Mouse (Mus musculus) forebrain, embryonic 15.5 days (tissue): ENCODE measurements around the gene 2510039O18Rik. TPM values are rescaled to one million over a fixed set of nuclear protein-coding genes. Genes with fewer than 3 reads are reported as not detected.

ENCODE experiments used
- ATAC-seq: fragments of 200-750 bp; cut with Nextera tagmentation; replicated peaks from 2 replicates; pipeline ENCODE4 v1.8.0; 2017; ENCODE audit warnings: mild to moderate bottlenecking, moderate TSS enrichment, moderate library complexity
- H3K27ac ChIP-seq: fragments of 300-500 bp; sonication (generic); replicated peaks from 2 replicates; pipeline ENCODE4 v1.5.1; 2015; ENCODE audit warnings: mild to moderate bottlenecking, inconsistent platforms
- H3K27me3 ChIP-seq: fragments of 300-500 bp; sonication (generic); 2 replicates; pipeline ENCODE4 v1.6.1; 2015; ENCODE audit warnings: inconsistent platforms
- H3K36me3 ChIP-seq: fragments of 300-500 bp; sonication (generic); 2 replicates; pipeline ENCODE4 v1.6.1; 2015; ENCODE audit warnings: mild to moderate bottlenecking, inconsistent platforms
- H3K4me1 ChIP-seq: fragments of 300-500 bp; sonication (generic); 2 replicates; pipeline ENCODE4 v1.6.1; 2015; ENCODE audit warnings: inconsistent platforms
- H3K4me2 ChIP-seq: fragments of 300-500 bp; sonication (generic); replicated peaks from 2 replicates; pipeline ENCODE4 v1.6.1; 2015; ENCODE audit warnings: mild to moderate bottlenecking, inconsistent platforms
- H3K4me3 ChIP-seq: fragments of 300-500 bp; sonication (generic); 2 replicates; pipeline ENCODE4 v1.5.1; 2015; ENCODE audit warnings: mild to moderate bottlenecking, inconsistent platforms
- H3K9ac ChIP-seq: fragments of 300-500 bp; sonication (generic); replicated peaks from 2 replicates; pipeline ENCODE4 v1.6.1; 2015; ENCODE audit warnings: mild to moderate bottlenecking, inconsistent platforms
- H3K9me3 ChIP-seq: fragments of 300-500 bp; sonication (generic); 2 replicates; pipeline ENCODE4 v1.6.1; 2016; ENCODE audit warnings: inconsistent platforms
- WGBS: fragments of 180-500 bp; shearing (Covaris S2); methylation state at CpG from one replicate; pipeline ENCODE4 v1.1.7; 2015; ENCODE audit warnings: mixed read lengths; 5-methylcytosine and 5-hydroxymethylcytosine counted together
- polyA plus RNA-seq: library from polyadenylated mRNA; unstranded; fragments of >200 nt; fragmentation: Nextera tagmentation; extraction: Ambion mirVana; gene quantifications from 2 replicates; pipeline ENCODE4 v1.2.1, GENCODE M21; 2015

The 2510039O18Rik gene
- polyA plus RNA-seq: 13.7 and 13.8 TPM in 2 replicates

- peak within 1 kb of the TSS; percentile 84 for H3K4me3 ChIP-seq
- H3K9ac ChIP-seq: peak within 1 kb of the TSS; percentile 83
- H3K4me2 ChIP-seq: peak within 1 kb of the TSS; percentile 97
- peak within 1 kb of the TSS; percentile 71 for H3K27ac ChIP-seq
- peak; percentile 71 for ATAC-seq
- 1% methylated on average over 35 of the region's 35 CpGs for WGBS
- H3K4me1 ChIP-seq: peaks cover 35% of the 10 kb centered on the region
- no peaks in the 10 kb centered on the region for H3K9me3 ChIP-seq
- H3K27me3 ChIP-seq: no peaks in the 10 kb centered on the region
- peaks cover 20% of the 10 kb centered on the region for H3K36me3 ChIP-seq
Measured at GRCm38 (mm10) chr4:147940576-147941044, at the start of gene 2510039O18Rik. TSS of gene 2510039O18Rik (plus strand) at chr4:147940895.

- Histone ChIP-seq H3K36me3 (peaks cover 85% of the 10 kb centered on the region), H3K4me3 (no peak overlapping the region), H3K4me2 (no peak overlapping the region), H3K27me3 (no peaks in the 10 kb centered on the region), H3K9me3 (no peaks in the 10 kb centered on the region), H3K27ac (no peak overlapping the region), H3K9ac (no peak overlapping the region), H3K4me1 (peaks cover 3% of the 10 kb centered on the region; the same call in 1 of the 2 replicates)
- 91% methylated on average over 4 of the region's 4 CpGs for WGBS
- ATAC-seq: no peak
Measured at GRCm38 (mm10) chr4:147895815-147896330, 44.8 kb upstream of the 2510039O18Rik start.

- no peak for ATAC-seq
- no peak overlapping the region for H3K27ac ChIP-seq
Measured at GRCm38 (mm10) chr4:147896411-147896810, 44.3 kb upstream of the 2510039O18Rik start.

GRCm38 (mm10) chr4:147897348-147897747 is 43.3 kb upstream of the 2510039O18Rik start:
- Histone ChIP-seq H3K9ac (no peak overlapping the region), H3K36me3 (peaks cover 81% of the 10 kb centered on the region), H3K4me3 (no peak overlapping the region), H3K4me2 (no peak overlapping the region), H3K27me3 (no peaks in the 10 kb centered on the region), H3K27ac (no peak overlapping the region), H3K4me1 (peaks cover 3% of the 10 kb centered on the region; the same call in 1 of the 2 replicates), H3K9me3 (no peaks in the 10 kb centered on the region)
- no peak for ATAC-seq
- 89% methylated on average over 3 of the region's 3 CpGs for WGBS

More at GRCm38 (mm10) chr4:147896411-147896810, 44.3 kb upstream of the 2510039O18Rik start:
- Histone ChIP-seq H3K4me1 (peaks cover 3% of the 10 kb centered on the region; the same call in 1 of the 2 replicates), H3K36me3 (peaks cover 80% of the 10 kb centered on the region), H3K9ac (no peak overlapping the region), H3K27me3 (no peaks in the 10 kb centered on the region), H3K9me3 (no peaks in the 10 kb centered on the region), H3K4me2 (no peak overlapping the region), H3K4me3 (no peak overlapping the region)
- WGBS: 83% methylated on average over 1 of the region's 1 CpGs

- H3K36me3 ChIP-seq: peaks cover 66% of the 10 kb centered on the region
- H3K9ac ChIP-seq: no peak overlapping the region
- no peaks in the 10 kb centered on the region for H3K9me3 ChIP-seq
- WGBS: 93% methylated on average over 7 of the region's 7 CpGs
- no peak overlapping the region for H3K4me2 ChIP-seq
- ATAC-seq: no peak
- H3K27me3 ChIP-seq: no peaks in the 10 kb centered on the region
- no peak overlapping the region for H3K4me3 ChIP-seq
- no peak overlapping the region for H3K27ac ChIP-seq
- peaks cover 23% of the 10 kb centered on the region for H3K4me1 ChIP-seq
Measured at GRCm38 (mm10) chr4:147900452-147900851, 40.2 kb upstream of the 2510039O18Rik start.

- WGBS: 92% methylated on average over 12 of the region's 12 CpGs
- H3K4me3 ChIP-seq: 0 out of 2 replicates have a peak overlapping the region, but pooled peaks have one; percentile 80
- H3K9ac ChIP-seq: no peak overlapping the region
- H3K4me1 ChIP-seq: peaks cover 23% of the 10 kb centered on the region
- ATAC-seq: no peak
- H3K36me3 ChIP-seq: peaks cover 41% of the 10 kb centered on the region
- H3K9me3 ChIP-seq: no peaks in the 10 kb centered on the region
- H3K27ac ChIP-seq: no peak overlapping the region
- H3K4me2 ChIP-seq: no peak overlapping the region
- H3K27me3 ChIP-seq: no peaks in the 10 kb centered on the region
Measured at GRCm38 (mm10) chr4:147902906-147903500, 37.7 kb upstream of the 2510039O18Rik start.

- Histone ChIP-seq H3K27ac (no peak overlapping the region), H3K9me3 (no peaks in the 10 kb centered on the region), H3K27me3 (no peaks in the 10 kb centered on the region), H3K9ac (peak overlapping the region; percentile 80), H3K4me2 (peak overlapping the region; percentile 62), H3K36me3 (peaks cover 35% of the 10 kb centered on the region), H3K4me3 (peak overlapping the region; percentile 80), H3K4me1 (peaks cover 23% of the 10 kb centered on the region)
- 84% methylated on average over 3 of the region's 3 CpGs for WGBS
- no peak for ATAC-seq
Measured at GRCm38 (mm10) chr4:147903601-147904000, 37.1 kb upstream of the 2510039O18Rik start.

GRCm38 (mm10) chr4:147904313-147905089 is 36.2 kb upstream of the 2510039O18Rik start, which contains the start of gene Mfn2:
TSS of gene Mfn2 (minus strand) at chr4:147904704.
- H3K4me3 ChIP-seq: peak within 1 kb of the TSS; percentile 80
- peak within 1 kb of the TSS; percentile 62 for H3K4me2 ChIP-seq
- H3K36me3 ChIP-seq: peaks cover 26% of the 10 kb centered on the region
- H3K27ac ChIP-seq: peak within 1 kb of the TSS; percentile 89
- H3K27me3 ChIP-seq: no peaks in the 10 kb centered on the region
- peak; percentile 95 for ATAC-seq
- WGBS: under 1% methylated on average over 59 of the region's 59 CpGs
- peaks cover 23% of the 10 kb centered on the region for H3K4me1 ChIP-seq
- H3K9ac ChIP-seq: peak within 1 kb of the TSS; percentile 80
- no peaks in the 10 kb centered on the region for H3K9me3 ChIP-seq

GRCm38 (mm10) chr4:147905090-147905659 is 35.5 kb upstream of the 2510039O18Rik start:
- no peaks in the 10 kb centered on the region for H3K9me3 ChIP-seq
- no peak overlapping the region; the same call in 1 of the 2 replicates for H3K27ac ChIP-seq
- peak overlapping the region; percentile 80 for H3K4me3 ChIP-seq
- peak overlapping the region; percentile 61 for H3K4me2 ChIP-seq
- H3K36me3 ChIP-seq: peaks cover 19% of the 10 kb centered on the region
- no peaks in the 10 kb centered on the region for H3K27me3 ChIP-seq
- under 1% methylated on average over 8 of the region's 8 CpGs for WGBS
- peak overlapping the region; percentile 80 for H3K9ac ChIP-seq
- H3K4me1 ChIP-seq: peaks cover 23% of the 10 kb centered on the region
- ATAC-seq: peak; percentile 36

GRCm38 (mm10) chr4:147906230-147906629 is 34.5 kb upstream of the 2510039O18Rik start:
- H3K27me3 ChIP-seq: no peaks in the 10 kb centered on the region
- no peak overlapping the region for H3K27ac ChIP-seq
- no peak overlapping the region for H3K9ac ChIP-seq
- ATAC-seq: no peak
- peaks cover 14% of the 10 kb centered on the region for H3K36me3 ChIP-seq
- no peaks in the 10 kb centered on the region for H3K9me3 ChIP-seq
- no peak overlapping the region for H3K4me2 ChIP-seq
- WGBS: 85% methylated on average over 5 of the region's 5 CpGs
- H3K4me1 ChIP-seq: peaks cover 20% of the 10 kb centered on the region
- no peak overlapping the region for H3K4me3 ChIP-seq

GRCm38 (mm10) chr4:147909486-147909885 is 31.2 kb upstream of the 2510039O18Rik start:
- 91% methylated on average over 5 of the region's 5 CpGs for WGBS
- no peak for ATAC-seq

More at GRCm38 (mm10) chr4:147909486-147909885, 31.2 kb upstream of the 2510039O18Rik start:
- Histone ChIP-seq H3K4me3 (no peak overlapping the region), H3K4me2 (no peak overlapping the region), H3K27me3 (no peaks in the 10 kb centered on the region), H3K36me3 (no peaks in the 10 kb centered on the region), H3K4me1 (peaks cover 4% of the 10 kb centered on the region), H3K27ac (no peak overlapping the region), H3K9me3 (no peaks in the 10 kb centered on the region), H3K9ac (no peak overlapping the region)
